Mouse (Mus musculus): ENCODE data around the gene Pter. TPM values are rescaled to one million over a fixed set of nuclear protein-coding genes. Genes with fewer than 3 reads are reported as not detected.

Pter gene
- 25.2 and 31.4 TPM in 2 replicates for polyA plus RNA-seq (2011; ENCODE audit: insufficient read length, low read depth, missing spikeins)

DNA sequence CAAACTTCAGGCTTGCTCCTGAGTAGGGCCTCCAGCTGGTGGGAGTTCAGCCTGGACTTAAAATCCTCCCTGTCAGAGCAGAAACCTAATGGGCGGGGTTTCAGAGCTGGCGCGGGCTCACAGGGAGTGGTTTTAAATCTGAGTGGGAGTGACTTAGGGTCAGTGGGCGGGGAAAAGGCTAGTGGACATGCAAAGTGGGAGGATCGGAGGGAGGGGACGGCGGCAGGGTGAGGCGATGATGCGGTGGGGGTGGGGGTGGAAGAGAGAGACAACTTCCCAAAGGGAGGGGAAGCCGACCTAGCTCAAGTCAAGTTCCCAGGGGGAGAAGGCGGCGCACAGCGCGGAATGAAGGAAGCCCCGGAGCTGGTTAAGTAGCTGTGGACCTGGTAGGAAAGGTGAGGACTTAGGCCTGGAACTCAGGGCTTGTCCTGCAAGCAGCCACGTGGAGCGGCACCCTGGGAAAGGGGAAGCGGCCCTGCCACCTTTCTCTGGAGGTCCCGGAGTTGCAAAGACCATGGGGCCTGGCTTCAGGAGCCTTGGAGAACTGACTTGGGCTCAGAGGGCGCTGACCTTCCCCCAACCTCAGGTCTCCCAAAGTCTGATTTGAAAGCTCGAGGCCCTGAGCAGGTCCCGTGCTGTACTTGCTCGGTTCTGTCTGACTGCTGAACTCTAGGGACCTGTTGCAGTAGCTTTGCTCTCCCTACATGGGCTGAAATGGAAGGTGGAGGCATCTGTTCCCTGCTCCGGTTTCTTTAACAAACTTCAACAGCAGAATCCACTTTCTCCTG is at the start of gene Pter:
Pter (plus strand) TSS at position 238 of the 788 bp plus-strand sequence.
- H3K4me3 ChIP-seq (ENCODE audit: insufficient read depth, low read length), result peak within 1 kb of the TSS; percentile 67
- H3K27ac ChIP-seq (ENCODE audit: insufficient read depth, low read length), result 0 out of 2 replicates have a peak within 1 kb of the TSS, but pooled peaks have one; percentile 2
- TF ChIP-seq CTCF (IDR thresholded peaks at IDR 0.05; ENCODE audit: borderline replicate concordance, insufficient read depth, low read length) (no peak), POLR2A (IDR thresholded peaks at IDR 0.05; ENCODE audit: low read depth, low read length) (peak; percentile 65)
- no peaks in the 10 kb centered on the region; the same call in 1 of the 2 replicates for H3K4me1 ChIP-seq (ENCODE audit: control insufficient read depth, insufficient read depth, low read length)

DNA sequence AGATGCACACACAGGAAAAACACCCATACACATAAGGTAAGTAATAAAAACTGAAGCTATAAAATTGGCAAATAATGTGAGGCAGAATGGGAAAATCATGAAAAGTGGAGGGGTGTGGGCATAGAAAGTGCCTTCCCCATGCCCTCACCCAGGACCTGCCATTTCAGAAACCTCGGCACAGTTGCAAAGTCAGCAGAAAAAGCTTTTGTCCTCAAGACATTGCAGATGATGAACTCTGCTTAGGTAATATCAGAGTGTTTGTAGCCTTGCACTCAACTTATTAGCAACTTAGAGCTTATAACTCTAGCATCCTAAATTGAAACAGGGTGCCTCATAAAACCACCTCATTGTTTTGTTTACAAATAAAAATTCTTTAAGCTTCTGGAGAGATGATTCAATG is 49.6 kb upstream of the Pter start:
- Histone ChIP-seq H3K27ac (ENCODE audit: insufficient read depth, low read length) (no peak overlapping the region), H3K4me3 (ENCODE audit: insufficient read depth, low read length) (no peak overlapping the region), H3K4me1 (ENCODE audit: control insufficient read depth, insufficient read depth, low read length) (no peaks in the 10 kb centered on the region)
- TF ChIP-seq POLR2A (IDR thresholded peaks at IDR 0.05; ENCODE audit: low read depth, low read length) (no peak), CTCF (IDR thresholded peaks at IDR 0.05; ENCODE audit: borderline replicate concordance, insufficient read depth, low read length) (no peak)

DNA sequence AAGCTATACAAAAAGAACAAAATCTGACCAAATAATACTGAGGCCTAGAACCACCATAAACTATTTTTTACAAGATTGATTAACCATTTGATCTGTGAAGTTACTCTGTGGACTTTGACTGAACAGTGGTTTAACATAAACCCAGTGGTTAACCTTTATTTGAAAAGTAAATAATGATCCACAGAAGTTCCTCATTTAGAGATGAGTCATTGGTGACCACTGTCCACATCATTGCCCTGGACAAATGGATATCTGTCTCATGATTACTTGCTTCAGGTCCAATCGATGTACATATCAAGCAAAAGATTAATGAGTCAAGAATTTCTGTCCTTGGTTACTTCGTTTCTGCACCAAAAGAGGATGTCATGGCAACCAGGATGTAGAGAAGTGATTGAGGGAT is 44.3 kb upstream of the Pter start:
- Histone ChIP-seq H3K4me1 (ENCODE audit: control insufficient read depth, insufficient read depth, low read length) (no peaks in the 10 kb centered on the region), H3K27ac (ENCODE audit: insufficient read depth, low read length) (no peak overlapping the region), H3K4me3 (ENCODE audit: insufficient read depth, low read length) (no peak overlapping the region)
- TF ChIP-seq CTCF (IDR thresholded peaks at IDR 0.05; ENCODE audit: borderline replicate concordance, insufficient read depth, low read length) (no peak), POLR2A (IDR thresholded peaks at IDR 0.05; ENCODE audit: low read depth, low read length) (no peak)

DNA sequence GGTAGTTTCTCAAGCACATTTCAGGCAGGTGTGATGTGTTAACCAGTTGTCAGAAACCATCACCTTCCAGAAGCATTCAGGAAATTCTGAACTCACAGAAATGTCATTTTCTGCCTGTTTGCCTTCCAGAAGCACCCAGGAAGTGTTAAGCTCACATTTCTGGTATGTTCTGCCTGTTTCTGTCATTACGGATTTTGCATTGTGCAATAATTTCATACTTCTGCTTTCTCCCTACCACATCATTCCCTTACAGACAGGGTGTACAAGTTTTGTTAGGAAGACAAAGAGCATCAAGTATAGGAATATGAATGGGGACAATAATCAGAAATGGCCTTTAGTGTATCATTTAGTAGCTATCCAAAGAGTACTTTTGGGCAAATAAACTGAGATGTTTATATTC is 42.8 kb upstream of the Pter start:
- TF ChIP-seq CTCF (IDR thresholded peaks at IDR 0.05; ENCODE audit: borderline replicate concordance, insufficient read depth, low read length) (no peak), POLR2A (IDR thresholded peaks at IDR 0.05; ENCODE audit: low read depth, low read length) (no peak)

DNA sequence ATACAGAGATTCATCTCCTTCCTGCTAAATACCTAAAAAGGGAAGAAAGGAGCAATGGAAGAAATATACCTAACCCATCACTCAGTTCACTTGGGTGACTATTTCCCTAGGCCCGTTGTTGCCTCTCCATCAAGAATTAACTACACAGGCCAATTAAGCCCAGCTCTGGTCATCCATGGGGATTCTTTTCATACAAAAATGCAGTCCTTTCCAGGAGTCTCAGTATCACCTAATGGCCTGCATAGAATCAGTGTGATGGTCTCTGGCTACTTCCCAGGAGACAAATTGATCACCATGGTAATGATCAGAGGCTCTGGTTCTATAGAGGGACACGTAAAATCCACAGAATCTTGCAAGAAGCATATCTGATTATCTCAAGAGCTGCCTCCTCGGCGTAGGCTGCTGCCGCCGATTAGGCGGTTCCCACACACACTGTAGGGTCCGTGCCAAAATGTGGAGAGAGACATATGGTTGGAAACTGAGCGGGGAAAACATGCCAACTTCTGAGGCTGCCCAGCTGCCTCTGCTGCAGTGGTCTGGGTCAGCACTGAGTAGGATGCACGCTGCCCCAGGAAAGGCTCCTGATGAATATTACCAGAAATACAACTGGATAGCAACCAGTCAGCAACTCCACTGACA is 40.4 kb upstream of the Pter start:
- TF ChIP-seq POLR2A (IDR thresholded peaks at IDR 0.05; ENCODE audit: low read depth, low read length) (no peak), CTCF (IDR thresholded peaks at IDR 0.05; ENCODE audit: borderline replicate concordance, insufficient read depth, low read length) (no peak)
- no peak overlapping the region for H3K4me3 ChIP-seq (ENCODE audit: insufficient read depth, low read length)
- H3K4me1 ChIP-seq (ENCODE audit: control insufficient read depth, insufficient read depth, low read length), result no peaks in the 10 kb centered on the region
- H3K27ac ChIP-seq (ENCODE audit: insufficient read depth, low read length), result no peak overlapping the region

More for the DNA sequence above, 42.8 kb upstream of the Pter start:
- no peaks in the 10 kb centered on the region for H3K4me1 ChIP-seq (ENCODE audit: control insufficient read depth, insufficient read depth, low read length)
- H3K27ac ChIP-seq (ENCODE audit: insufficient read depth, low read length), result no peak overlapping the region
- no peak overlapping the region for H3K4me3 ChIP-seq (ENCODE audit: insufficient read depth, low read length)

DNA sequence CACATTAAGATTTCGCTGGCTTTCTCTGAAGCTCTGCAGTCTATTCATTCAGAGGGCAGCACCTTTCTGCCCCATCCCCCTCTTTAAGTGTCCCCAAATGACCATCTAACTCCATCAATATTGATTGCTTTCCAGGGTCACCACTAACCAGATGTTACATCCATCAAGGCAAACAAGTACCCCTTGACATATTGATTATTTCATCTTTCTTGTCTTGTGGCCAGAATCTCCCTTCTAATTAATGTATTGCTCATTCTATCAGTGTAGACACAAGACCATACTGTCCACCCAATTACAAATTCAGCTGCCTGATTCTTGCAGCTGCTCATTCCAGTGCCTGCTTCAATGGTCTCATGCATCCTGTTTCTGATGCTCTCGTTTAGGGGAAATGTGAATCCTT is 36.8 kb upstream of the Pter start:
- Histone ChIP-seq H3K27ac (ENCODE audit: insufficient read depth, low read length) (no peak overlapping the region), H3K4me3 (ENCODE audit: insufficient read depth, low read length) (no peak overlapping the region), H3K4me1 (ENCODE audit: control insufficient read depth, insufficient read depth, low read length) (no peaks in the 10 kb centered on the region)
- TF ChIP-seq CTCF (IDR thresholded peaks at IDR 0.05; ENCODE audit: borderline replicate concordance, insufficient read depth, low read length) (no peak), POLR2A (IDR thresholded peaks at IDR 0.05; ENCODE audit: low read depth, low read length) (no peak)

DNA sequence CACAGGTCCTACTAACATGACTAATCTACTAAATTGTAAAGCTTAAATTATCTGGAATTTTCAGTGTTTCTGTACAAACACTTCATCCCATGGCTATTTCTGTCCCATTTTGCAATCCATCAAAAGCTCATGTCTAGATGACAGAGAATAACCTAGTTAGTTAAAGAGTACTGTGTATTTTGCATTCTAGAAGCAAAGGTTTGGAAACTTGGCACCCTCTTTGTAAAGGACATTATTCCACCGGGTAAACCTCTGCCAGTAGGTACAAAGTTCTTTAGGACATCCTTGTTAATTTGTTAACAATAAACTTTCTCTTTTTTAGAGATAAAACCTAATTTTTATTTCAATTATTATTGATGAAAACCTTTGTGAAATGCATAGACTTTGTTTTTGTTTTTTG is 18.1 kb upstream of the Pter start:
- Histone ChIP-seq H3K4me3 (ENCODE audit: insufficient read depth, low read length) (no peak overlapping the region), H3K27ac (ENCODE audit: insufficient read depth, low read length) (no peak overlapping the region), H3K4me1 (ENCODE audit: control insufficient read depth, insufficient read depth, low read length) (no peaks in the 10 kb centered on the region)
- no peak for TF ChIP-seq POLR2A (IDR thresholded peaks at IDR 0.05; ENCODE audit: low read depth, low read length)
- TF ChIP-seq CTCF (IDR thresholded peaks at IDR 0.05; ENCODE audit: borderline replicate concordance, insufficient read depth, low read length), result no peak

DNA sequence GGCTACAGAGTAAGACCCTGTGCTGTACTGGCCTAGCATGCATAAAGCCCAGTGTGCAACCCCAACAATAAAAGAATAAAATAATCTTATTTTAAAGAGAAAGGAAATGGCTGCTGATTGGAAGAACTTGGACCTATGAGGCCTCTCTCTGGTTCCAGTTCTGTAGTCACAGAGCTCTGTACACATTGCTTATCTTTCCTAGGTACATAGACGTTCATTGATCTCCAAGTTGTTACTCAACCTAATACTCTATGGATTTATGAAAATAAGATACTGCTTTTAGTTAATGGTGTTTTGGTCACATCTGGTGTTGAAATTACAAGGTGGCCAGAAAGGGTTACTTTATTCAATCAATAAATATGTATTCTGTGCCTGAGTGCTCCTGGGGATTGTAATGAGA is 1.8 kb downstream of the Pter start:
- Histone ChIP-seq H3K27ac (ENCODE audit: insufficient read depth, low read length) (no peak overlapping the region), H3K4me1 (ENCODE audit: control insufficient read depth, insufficient read depth, low read length) (no peaks in the 10 kb centered on the region; the same call in 1 of the 2 replicates), H3K4me3 (ENCODE audit: insufficient read depth, low read length) (no peak overlapping the region)
- no peak for TF ChIP-seq POLR2A (IDR thresholded peaks at IDR 0.05; ENCODE audit: low read depth, low read length)
- no peak for TF ChIP-seq CTCF (IDR thresholded peaks at IDR 0.05; ENCODE audit: borderline replicate concordance, insufficient read depth, low read length)

DNA sequence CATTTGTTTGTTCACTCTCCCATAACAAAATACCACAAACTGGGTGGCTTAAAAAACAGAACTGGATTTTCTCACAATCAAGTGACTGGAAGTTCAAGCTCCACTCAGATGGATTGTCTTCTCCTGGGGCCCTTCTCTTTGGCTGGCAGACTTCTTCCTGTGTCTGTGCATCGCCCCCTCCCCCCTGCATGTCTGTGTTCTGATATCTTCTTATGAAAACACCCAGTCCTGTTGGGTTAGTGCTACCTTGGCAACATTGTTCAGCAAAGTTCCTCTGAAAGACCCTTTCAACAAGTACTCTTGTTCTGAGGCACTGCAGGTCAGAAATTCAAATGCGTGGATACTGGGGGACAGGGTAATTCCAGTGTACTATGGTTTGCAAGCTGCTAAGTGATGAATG is 6.5 kb downstream of the Pter start:
- H3K4me3 ChIP-seq (ENCODE audit: insufficient read depth, low read length), result no peak overlapping the region
- no peaks in the 10 kb centered on the region; the same call in 1 of the 2 replicates for H3K4me1 ChIP-seq (ENCODE audit: control insufficient read depth, insufficient read depth, low read length)
- no peak overlapping the region for H3K27ac ChIP-seq (ENCODE audit: insufficient read depth, low read length)
- TF ChIP-seq POLR2A (IDR thresholded peaks at IDR 0.05; ENCODE audit: low read depth, low read length), result no peak
- TF ChIP-seq CTCF (IDR thresholded peaks at IDR 0.05; ENCODE audit: borderline replicate concordance, insufficient read depth, low read length), result no peak

DNA sequence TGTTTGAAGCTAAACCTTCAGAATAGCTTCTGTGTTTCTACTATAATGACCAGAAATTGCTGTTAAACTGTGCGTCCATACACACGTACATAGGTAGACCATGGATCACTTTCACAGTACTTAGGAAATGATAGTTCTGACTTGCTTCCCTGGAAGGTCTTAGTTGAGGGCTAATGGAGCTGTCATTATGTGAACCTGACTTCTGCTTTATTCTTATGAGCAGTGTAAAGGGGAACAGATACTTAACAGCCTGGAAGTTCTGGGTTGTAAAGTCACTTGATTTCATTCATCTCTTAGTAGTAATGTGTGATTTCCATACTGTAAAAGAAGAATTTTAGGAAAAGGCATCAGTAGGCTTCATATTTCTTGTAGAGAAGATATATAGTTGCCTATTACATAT is 10.1 kb downstream of the Pter start:
- no peaks in the 10 kb centered on the region; the same call in 1 of the 2 replicates for H3K4me1 ChIP-seq (ENCODE audit: control insufficient read depth, insufficient read depth, low read length)
- no peak overlapping the region for H3K4me3 ChIP-seq (ENCODE audit: insufficient read depth, low read length)
- TF ChIP-seq POLR2A (IDR thresholded peaks at IDR 0.05; ENCODE audit: low read depth, low read length) (no peak), CTCF (IDR thresholded peaks at IDR 0.05; ENCODE audit: borderline replicate concordance, insufficient read depth, low read length) (no peak)
- H3K27ac ChIP-seq (ENCODE audit: insufficient read depth, low read length), result no peak overlapping the region
